Mouse (Mus musculus) left cerebral cortex, postnatal 25 days (tissue): ENCODE measurements around the gene Gm8660. TPM values are rescaled to one million over a fixed set of nuclear protein-coding genes. Genes with fewer than 3 reads are reported as not detected.
"Not testable (repeated sequence)": the region's sequence is repeated elsewhere in the genome, so short reads cannot be mapped to it uniquely, and the experiment has no call there.

Source experiments
- DNase-seq, 2 experiments: peaks; one replicate each; pipeline ENCODE4 v3.0.0; 2022; ENCODE audit warnings: low spot score in 2 of 2, mixed read lengths in 1 of 2
- intact Hi-C: fragments of 180-260 bp; cut with DNase I; formaldehyde crosslinking; loops from one replicate; pipeline ENCODE4 v1.15.1; 2025
- total RNA-seq, 2 experiments: library from RNA; stranded (reverse); gene quantifications; 2 replicates each; pipeline ENCODE4 v1.2.3; 2021

Gene Gm8660
- total RNA-seq, result not detected

DNA sequence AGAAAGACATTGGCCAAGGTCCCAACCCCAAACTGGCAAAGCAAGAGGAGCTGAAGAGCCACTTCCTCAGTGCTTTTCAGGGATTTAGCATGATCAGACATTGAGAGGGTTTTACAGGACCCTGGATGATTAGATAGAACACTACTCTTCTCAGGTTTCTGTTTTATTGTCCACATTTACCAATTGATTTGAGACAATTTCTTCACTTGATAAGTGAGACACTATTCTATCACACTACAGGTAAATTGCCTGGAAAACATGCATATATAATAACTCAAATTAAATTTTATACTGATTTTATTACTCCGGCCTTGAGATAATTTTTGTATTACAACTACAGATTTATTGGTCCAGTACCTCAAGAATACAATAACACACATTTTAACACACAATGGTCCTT, at the start of gene Gm8660:
Gene Gm8660 (minus strand): TSS at position 101 of the 400 bp plus-strand sequence.
- intact Hi-C loops, DNase-seq: not testable (repeated sequence)

GRCm38 (mm10) chr7:22413283-22413682, 42.4 kb upstream of the Gm8660 start, which contains the start of gene Vmn1r148:
Vmn1r148 (plus strand) TSS chr7:22413583.
- DNase-seq, intact Hi-C loops: not testable (repeated sequence)

DNA sequence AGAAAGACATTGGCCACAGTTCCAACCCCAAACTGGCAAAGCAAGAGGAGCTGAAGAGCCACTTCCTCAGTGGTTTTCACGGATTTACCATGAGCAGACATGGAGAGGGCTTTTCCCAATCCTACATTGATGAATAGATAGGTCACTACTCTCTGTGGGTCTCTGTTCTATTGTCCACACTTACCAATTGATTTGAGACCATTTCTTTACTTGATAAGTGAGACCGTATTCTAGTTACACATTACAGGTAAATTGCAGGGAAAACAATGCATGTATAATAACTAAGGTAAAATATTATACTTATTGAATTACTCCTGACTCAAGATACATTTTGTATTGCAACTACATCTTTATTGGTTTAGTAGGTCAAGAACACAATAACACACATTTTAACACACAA, 41.2 kb downstream of the Gm8660 start, which contains the start of gene Gm4187:
Gene Gm4187 (minus strand): TSS at position 101 of the 400 bp plus-strand sequence.
- DNase-seq, intact Hi-C loops: not testable (repeated sequence)

Other genes starting within 250 kb of the Gm8660 start
- gene Gm10666, start 236.3 kb downstream of the Gm8660 start, total RNA-seq, result not detected
- gene Vmn1r142, start 207.0 kb downstream of the Gm8660 start, total RNA-seq, result not detected
- gene Vmn1r143, start 181.7 kb downstream of the Gm8660 start, total RNA-seq, result not detected
- gene Gm8653, start 169.8 kb downstream of the Gm8660 start, total RNA-seq, result not detected
- not detected for gene Gm8453, start 141.6 kb downstream of the Gm8660 start, total RNA-seq
- not detected for gene Gm4187, start 41.3 kb downstream of the Gm8660 start, total RNA-seq
- gene Vmn1r148, start 42.5 kb upstream of the Gm8660 start, total RNA-seq, result not detected
- gene Vmn1r149, start 67.2 kb upstream of the Gm8660 start, total RNA-seq, result not detected
- not detected for gene Gm10665, start 93.0 kb upstream of the Gm8660 start, total RNA-seq
- gene Vmn1r151, start 128.6 kb upstream of the Gm8660 start, total RNA-seq, result not detected
- not detected for gene Vmn1r152, start 151.9 kb upstream of the Gm8660 start, total RNA-seq
- gene Gm8677, start 163.8 kb upstream of the Gm8660 start, total RNA-seq, result not detected
- gene Gm4201, start 194.3 kb upstream of the Gm8660 start, total RNA-seq, result not detected
- gene Gm4565, start 217.1 kb upstream of the Gm8660 start, total RNA-seq, result not detected